ENCODE assay signal across 9 mouse cellular contexts in genomic region chr11:80784294-80784743, GRCm38 (mm10). TPM values are rescaled to one million over a fixed set of nuclear protein-coding genes. Genes with fewer than 3 reads are reported as not detected.
DNase-seq lines count a peak whose midpoint lies in the region; ATAC-seq and TF ChIP-seq lines count a peak whose summit lies in the region.
"Had no signal": no experiment of that assay in that cellular context is flagged by ENCODE, and none has a peak within 500 bp of the region (broad histone marks: within the 10 kb centered on the region; RNA-seq: fewer than 3 reads in every experiment).

No protein-coding gene starts in this region.

- H3K27ac ChIP-seq in heart, embryonic 15.5 days = peak overlapping the region; percentile 1; the same call in 1 of the 2 replicates
- peak overlapping the region; percentile 100 for H3K27ac ChIP-seq in liver, embryonic 16.5 days (ENCODE audit: low read length)
- H3K27ac ChIP-seq in stomach, embryonic 15.5 days = peak overlapping the region; percentile 94
- no peak overlapping the region for H3K27ac ChIP-seq in midbrain, embryonic 15.5 days
- no peak overlapping the region for H3K27ac ChIP-seq in midbrain, postnatal 0 days (ENCODE audit: low read depth, low read length)

- no peak for TF ChIP-seq CTCF in midbrain, postnatal 0 days (IDR thresholded peaks at IDR 0.05)

- no peak overlapping the region for H3K9ac ChIP-seq in heart, embryonic 15.5 days
- H3K9ac ChIP-seq in liver, embryonic 16.5 days (ENCODE audit: low read depth, low read length) = peak overlapping the region; percentile 63
- H3K9ac ChIP-seq in stomach, embryonic 15.5 days = no peak overlapping the region
- H3K9ac ChIP-seq in midbrain, embryonic 15.5 days = no peak overlapping the region
- no peak overlapping the region for H3K9ac ChIP-seq in midbrain, postnatal 0 days (replicated peaks; ENCODE audit: low read length, poor library complexity, severe bottlenecking)

- H3K4me1 ChIP-seq in heart, embryonic 15.5 days (replicated peaks) = peaks cover 6% of the 10 kb centered on the region
- H3K4me1 ChIP-seq in liver, embryonic 16.5 days (ENCODE audit: control insufficient read depth, low read depth, low read length) = peaks cover 43% of the 10 kb centered on the region
- peaks cover 2% of the 10 kb centered on the region for H3K4me1 ChIP-seq in stomach, embryonic 15.5 days
- H3K4me1 ChIP-seq in midbrain, embryonic 15.5 days = peaks cover 2% of the 10 kb centered on the region; the same call in 1 of the 2 replicates
- no peaks in the 10 kb centered on the region for H3K4me1 ChIP-seq in midbrain, postnatal 0 days (ENCODE audit: insufficient read depth, low read length)

- no peak overlapping the region for H3K4me3 ChIP-seq in heart, embryonic 15.5 days
- H3K4me3 ChIP-seq in liver, embryonic 16.5 days (ENCODE audit: low read depth, low read length) = peak overlapping the region; percentile 42
- no peak overlapping the region for H3K4me3 ChIP-seq in stomach, embryonic 15.5 days (replicated peaks)
- H3K4me3 ChIP-seq in midbrain, embryonic 15.5 days = no peak overlapping the region
- H3K4me3 ChIP-seq in midbrain, postnatal 0 days (ENCODE audit: low read depth, low read length) = no peak overlapping the region

- 13% methylated on average over 3 of the region's 3 CpGs for WGBS in heart, embryonic 15.5 days
- WGBS in liver, embryonic 16.5 days (ENCODE audit: insufficient replicate concordance) = 7% methylated on average over 3 of the region's 3 CpGs
- 11% methylated on average over 3 of the region's 3 CpGs for WGBS in stomach, embryonic 15.5 days
- 67% methylated on average over 3 of the region's 3 CpGs for WGBS in midbrain, embryonic 15.5 days
- 69% methylated on average over 3 of the region's 3 CpGs for WGBS in midbrain, postnatal 0 days

- no peak overlapping the region for H3K4me2 ChIP-seq in heart, embryonic 15.5 days
- H3K4me2 ChIP-seq in liver, embryonic 16.5 days (ENCODE audit: low read depth, low read length) = peak overlapping the region; percentile 77
- H3K4me2 ChIP-seq in stomach, embryonic 15.5 days = 0 out of 2 replicates have a peak overlapping the region, but pooled peaks have one; percentile 19
- H3K4me2 ChIP-seq in midbrain, embryonic 15.5 days = no peak overlapping the region
- H3K4me2 ChIP-seq in midbrain, postnatal 0 days (ENCODE audit: low read depth, low read length, poor library complexity, severe bottlenecking) = no peak overlapping the region

- ATAC-seq in heart, embryonic 15.5 days (replicated peaks; ENCODE audit: insufficient number of reproducible peaks, insufficient read depth, low FRiP score, low read depth) = no peak
- ATAC-seq in liver, embryonic 16.5 days (ENCODE audit: low read depth) = peak; percentile 68
- peak; percentile 85 for ATAC-seq in stomach, embryonic 15.5 days (ENCODE audit: insufficient read depth, low FRiP score, low read depth)
- ATAC-seq in midbrain, embryonic 15.5 days (replicated peaks) = no peak
- no peak for ATAC-seq in midbrain, postnatal 0 days (ENCODE audit: low FRiP score)
- no peak for ATAC-seq in activated CD4-positive, CD25-positive, alpha-beta regulatory T cell, adult 4 months
- ATAC-seq: inflammation-experienced regulatory T-cells, adult 6 months had no signal

- no peak for DNase-seq in heart, postnatal 14 days
- peak; percentile 92 for DNase-seq in kidney, adult 11 months
- no peak for DNase-seq in midbrain, postnatal 0 days (ENCODE audit: low spot score)

- H3K27me3 ChIP-seq in heart, embryonic 15.5 days = no peaks in the 10 kb centered on the region
- no peaks in the 10 kb centered on the region for H3K27me3 ChIP-seq in liver, embryonic 16.5 days (ENCODE audit: control insufficient read depth, insufficient read depth, low read depth, low read length)
- H3K27me3 ChIP-seq in stomach, embryonic 15.5 days (replicated peaks) = no peaks in the 10 kb centered on the region
- H3K27me3 ChIP-seq in midbrain, embryonic 15.5 days (replicated peaks) = no peaks in the 10 kb centered on the region
- no peaks in the 10 kb centered on the region for H3K27me3 ChIP-seq in midbrain, postnatal 0 days (ENCODE audit: insufficient read depth, low read length)

- intact Hi-C loops in heart, postnatal 14 days (cut with DNase I) = no loop called here

- no peaks in the 10 kb centered on the region for H3K9me3 ChIP-seq in heart, embryonic 15.5 days (replicated peaks)
- H3K9me3 ChIP-seq in liver, embryonic 16.5 days (replicated peaks; ENCODE audit: control insufficient read depth, low read length) = no peaks in the 10 kb centered on the region
- no peaks in the 10 kb centered on the region for H3K9me3 ChIP-seq in stomach, embryonic 15.5 days
- no peaks in the 10 kb centered on the region for H3K9me3 ChIP-seq in midbrain, embryonic 15.5 days
- no peaks in the 10 kb centered on the region for H3K9me3 ChIP-seq in midbrain, postnatal 0 days (ENCODE audit: low read length)

- H3K36me3 ChIP-seq in heart, embryonic 15.5 days = no peaks in the 10 kb centered on the region
- no peaks in the 10 kb centered on the region for H3K36me3 ChIP-seq in liver, embryonic 16.5 days (ENCODE audit: control insufficient read depth, insufficient read depth)
- no peaks in the 10 kb centered on the region for H3K36me3 ChIP-seq in stomach, embryonic 15.5 days
- H3K36me3 ChIP-seq in midbrain, embryonic 15.5 days (replicated peaks) = no peaks in the 10 kb centered on the region
- no peaks in the 10 kb centered on the region for H3K36me3 ChIP-seq in midbrain, postnatal 0 days (ENCODE audit: insufficient read depth, low read length)

RNA-seq across cellular contexts. Expression of gene Myo1d, which starts 4.5 kb away (rescaled TPM):
- polyA plus RNA-seq in heart, embryonic 15.5 days (2015; fragmentation: Nextera tagmentation; extraction: Ambion mirVana) = 6.9 and 8.9 TPM in 2 replicates
- total RNA-seq in heart, postnatal 14 days (2021) = 10 to 100 TPM; 13.0 to 14.6 TPM
- 10.7 and 12.3 TPM in 2 replicates for polyA plus RNA-seq in liver, embryonic 16.5 days (2015; fragmentation: Nextera tagmentation; extraction: Ambion mirVana)
- 30.5 and 38.2 TPM in 2 replicates for polyA plus RNA-seq in stomach, embryonic 15.5 days (2015; fragmentation: Nextera tagmentation; extraction: Ambion mirVana)
- polyA plus RNA-seq in midbrain, embryonic 15.5 days (2015; fragmentation: Nextera tagmentation; extraction: Ambion mirVana) = 2.3 and 2.7 TPM in 2 replicates
- total RNA-seq in midbrain, postnatal 0 days (2014; rRNA removed) = 2.5 and 3.0 TPM in 2 replicates
- 1.4 and 1.8 TPM in 2 replicates for polyA plus RNA-seq in midbrain, postnatal 0 days (2015; fragmentation: Nextera tagmentation; extraction: Ambion mirVana)
- under 1 TPM; 0.37 to 0.79 TPM for polyA plus RNA-seq in activated CD4-positive, CD25-positive, alpha-beta regulatory T cell, adult 4 months (2017; shearing (Covaris generic))

RNA-seq across cellular contexts. Expression of gene Tmem98, which starts 25.7 kb away (rescaled TPM):
- 84.6 and 87.1 TPM in 2 replicates for polyA plus RNA-seq in heart, embryonic 15.5 days (2015; fragmentation: Nextera tagmentation; extraction: Ambion mirVana)
- total RNA-seq in heart, postnatal 14 days (2021) = 10 to 100 TPM; 17.7 to 18.6 TPM
- 8.4 and 9.9 TPM in 2 replicates for polyA plus RNA-seq in liver, embryonic 16.5 days (2015; fragmentation: Nextera tagmentation; extraction: Ambion mirVana)
- polyA plus RNA-seq in stomach, embryonic 15.5 days (2015; fragmentation: Nextera tagmentation; extraction: Ambion mirVana) = 120 and 133 TPM in 2 replicates
- 24.0 and 25.3 TPM in 2 replicates for polyA plus RNA-seq in midbrain, embryonic 15.5 days (2015; fragmentation: Nextera tagmentation; extraction: Ambion mirVana)
- 11.6 and 12.6 TPM in 2 replicates for total RNA-seq in midbrain, postnatal 0 days (2014; rRNA removed)
- 12.6 and 14.1 TPM in 2 replicates for polyA plus RNA-seq in midbrain, postnatal 0 days (2015; fragmentation: Nextera tagmentation; extraction: Ambion mirVana)
- not detected for polyA plus RNA-seq in activated CD4-positive, CD25-positive, alpha-beta regulatory T cell, adult 4 months (2017; shearing (Covaris generic))

Comparison
In these comparisons a context has a peak if more than half of its experiments do, and no peak if none do; other contexts are left out.
1. ATAC-seq: peak in liver, embryonic 16.5 days (single experiment) and stomach, embryonic 15.5 days (single experiment); none in heart, embryonic 15.5 days (single experiment), midbrain, embryonic 15.5 days (single experiment), midbrain, postnatal 0 days (single experiment) and activated CD4-positive, CD25-positive, alpha-beta regulatory T cell, adult 4 months (single experiment).
2. H3K27ac ChIP-seq: peak in heart, embryonic 15.5 days (single experiment), liver, embryonic 16.5 days (single experiment) and stomach, embryonic 15.5 days (single experiment); none in midbrain, embryonic 15.5 days (single experiment) and midbrain, postnatal 0 days (single experiment).
3. H3K4me2 ChIP-seq: peak in liver, embryonic 16.5 days (single experiment) and stomach, embryonic 15.5 days (single experiment); none in heart, embryonic 15.5 days (single experiment), midbrain, embryonic 15.5 days (single experiment) and midbrain, postnatal 0 days (single experiment).